Mouse (Mus musculus): ENCODE data around the gene Grm2.

DNA sequence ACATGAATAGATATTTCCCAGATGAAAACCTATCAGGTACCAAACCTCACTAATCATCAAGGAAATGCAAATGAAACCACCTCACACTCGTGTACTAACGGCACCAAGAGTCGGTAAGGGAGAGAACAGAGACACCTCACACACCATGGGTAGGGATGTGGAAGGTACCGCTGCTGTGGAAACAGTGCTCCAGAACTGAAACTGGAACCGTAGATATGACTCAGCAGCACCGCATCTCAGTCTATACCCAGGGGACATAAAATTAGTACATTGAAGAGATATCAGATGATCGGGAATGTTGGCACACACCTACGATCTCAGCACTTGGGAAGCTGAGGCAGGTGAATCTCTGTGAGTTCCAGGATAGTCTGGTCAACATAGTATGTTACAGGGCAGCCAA, 17.7 kb downstream of the Grm2 start:
- no peak for TF ChIP-seq CEBPB (IDR thresholded peaks at IDR 0.05; ENCODE audit: insufficient read depth, poor library complexity, severe bottlenecking)
- TF ChIP-seq POLR2A (IDR thresholded peaks at IDR 0.05; ENCODE audit: insufficient read length, low read depth) = no peak
- TF ChIP-seq TCF12 (IDR thresholded peaks at IDR 0.05; ENCODE audit: insufficient read depth, poor library complexity, severe bottlenecking) = no peak
- TF ChIP-seq MYOG (IDR thresholded peaks at IDR 0.05; ENCODE audit: control insufficient read depth in 1 of 3, insufficient read depth in 1 of 3, insufficient read length in 2 of 3, low read depth in 2 of 3) = no peak
- TF ChIP-seq MAX (IDR thresholded peaks at IDR 0.05; ENCODE audit: low read depth) = no peak
- no peak for TF ChIP-seq USF1 (IDR thresholded peaks at IDR 0.05; ENCODE audit: low read depth)
- TF ChIP-seq MYOD1 (IDR thresholded peaks at IDR 0.05; ENCODE audit: control insufficient read depth in 1 of 3, insufficient read length in 2 of 3, low read depth in 2 of 3) = no peak
- no peak for TF ChIP-seq E2F4 (IDR thresholded peaks at IDR 0.05; ENCODE audit: insufficient read depth)
- no peak for TF ChIP-seq POLR2AphosphoS2 (IDR thresholded peaks at IDR 0.05; ENCODE audit: insufficient read length, low read depth)
